Mouse (Mus musculus) limb, embryonic 15.5 days (tissue): ENCODE results near the gene Ntng1. TPM values are rescaled to one million over a fixed set of nuclear protein-coding genes. Genes with fewer than 3 reads are reported as not detected.

ENCODE experiments used
- ATAC-seq: fragments of 200-750 bp; cut with Nextera tagmentation; 2 replicates; pipeline ENCODE4 v1.8.0; 2017; ENCODE audit warnings: low read depth, moderate TSS enrichment; ENCODE audit not compliant: insufficient number of reproducible peaks, low FRiP score, low TSS enrichment
- H3K27ac ChIP-seq: fragments of 300-500 bp; sonication (generic); 2 replicates; pipeline ENCODE4 v1.5.1; 2015; ENCODE audit warnings: moderate library complexity, mild to moderate bottlenecking, inconsistent platforms
- H3K27me3 ChIP-seq: fragments of 300-500 bp; sonication (generic); 2 replicates; pipeline ENCODE4 v1.6.1; 2015; ENCODE audit warnings: inconsistent platforms
- H3K36me3 ChIP-seq: fragments of 300-500 bp; sonication (generic); 2 replicates; pipeline ENCODE4 v1.6.1; 2015; ENCODE audit warnings: inconsistent platforms
- H3K4me1 ChIP-seq: fragments of 300-500 bp; sonication (generic); 2 replicates; pipeline ENCODE4 v1.6.1; 2015; ENCODE audit warnings: inconsistent platforms
- H3K4me2 ChIP-seq: fragments of 300-500 bp; sonication (generic); 2 replicates; pipeline ENCODE4 v1.6.1; 2015; ENCODE audit warnings: mild to moderate bottlenecking, inconsistent platforms
- H3K4me3 ChIP-seq: fragments of 300-500 bp; sonication (generic); 2 replicates; pipeline ENCODE4 v1.5.1; 2015; ENCODE audit warnings: mild to moderate bottlenecking, inconsistent platforms
- H3K9ac ChIP-seq: fragments of 300-500 bp; sonication (generic); 2 replicates; pipeline ENCODE4 v1.6.1; 2015; ENCODE audit warnings: inconsistent platforms
- H3K9me3 ChIP-seq: fragments of 300-500 bp; sonication (generic); 2 replicates; pipeline ENCODE4 v1.6.1; 2016; ENCODE audit warnings: inconsistent platforms
- WGBS: fragments of 180-500 bp; shearing (Covaris S2); methylation state at CpG from one replicate; pipeline ENCODE4 v1.1.7; 2015; 5-methylcytosine and 5-hydroxymethylcytosine counted together
- polyA plus RNA-seq: library from polyadenylated mRNA; unstranded; fragments of >200 nt; fragmentation: Nextera tagmentation; extraction: Ambion mirVana; gene quantifications from 2 replicates; pipeline ENCODE4 v1.2.1, GENCODE M21; 2015

The Ntng1 gene
- polyA plus RNA-seq, 1 experiment from 2014 or later, result 6.5 TPM

DNA sequence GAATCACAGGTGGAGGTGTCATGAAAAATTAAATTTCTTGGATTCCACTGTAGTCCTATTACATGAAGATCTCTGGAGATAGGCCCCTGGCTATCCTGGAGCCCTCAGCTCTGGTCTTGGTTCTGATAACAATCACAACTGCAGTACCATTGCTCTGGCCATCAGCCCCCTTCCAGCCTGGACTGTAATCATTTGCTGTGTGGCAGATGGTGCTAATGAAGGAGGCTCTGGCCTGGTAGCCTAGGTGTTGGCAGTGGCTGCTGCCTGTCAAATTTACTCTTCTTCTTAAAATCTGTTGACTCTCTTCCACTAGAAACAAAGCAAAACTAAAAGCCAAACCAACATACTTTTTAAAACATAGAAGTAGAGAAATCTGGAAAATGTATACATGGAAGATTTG is 173.6 kb downstream of the Ntng1 start:
- H3K4me2 ChIP-seq, result no peak overlapping the region
- no peaks in the 10 kb centered on the region for H3K36me3 ChIP-seq
- no peak overlapping the region for H3K4me3 ChIP-seq
- H3K9ac ChIP-seq, result no peak overlapping the region
- H3K27me3 ChIP-seq, result no peaks in the 10 kb centered on the region
- no peaks in the 10 kb centered on the region for H3K9me3 ChIP-seq
- no peaks in the 10 kb centered on the region for H3K4me1 ChIP-seq
- no peak for ATAC-seq
- H3K27ac ChIP-seq, result no peak overlapping the region

GRCm38 (mm10) chr3:109962631-109963030 is 181.2 kb downstream of the Ntng1 start:
- H3K9ac ChIP-seq, result no peak overlapping the region
- H3K4me2 ChIP-seq, result no peak overlapping the region
- no peak for ATAC-seq
- no peak overlapping the region for H3K27ac ChIP-seq
- WGBS, result 84% methylated on average over 2 of the region's 2 CpGs
- H3K4me3 ChIP-seq, result no peak overlapping the region
- H3K4me1 ChIP-seq, result no peaks in the 10 kb centered on the region
- no peaks in the 10 kb centered on the region for H3K36me3 ChIP-seq
- H3K27me3 ChIP-seq, result no peaks in the 10 kb centered on the region
- no peaks in the 10 kb centered on the region for H3K9me3 ChIP-seq

DNA sequence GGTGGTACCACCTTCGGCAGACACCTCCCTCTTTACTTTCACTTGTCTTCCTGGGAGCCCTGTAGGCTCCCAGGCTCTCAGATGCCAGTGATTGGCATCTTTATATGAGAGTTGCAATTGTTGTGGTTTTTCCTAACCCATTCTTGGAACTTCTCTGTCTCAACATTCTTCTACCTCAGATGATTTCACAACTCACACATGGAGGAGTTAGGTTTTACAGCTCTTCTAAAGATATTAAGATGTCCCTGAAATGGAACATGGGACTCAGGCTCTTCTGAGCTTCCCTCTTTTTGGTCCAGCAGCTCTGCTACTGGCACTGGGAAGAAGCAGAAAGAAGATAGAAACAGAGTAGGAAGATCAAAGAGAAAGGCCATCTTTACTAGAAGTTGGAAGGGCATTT is 200.9 kb downstream of the Ntng1 start:
- H3K36me3 ChIP-seq, result no peaks in the 10 kb centered on the region
- no peak overlapping the region for H3K9ac ChIP-seq
- WGBS, result 84% methylated on average over 1 of the region's 1 CpGs
- no peak for ATAC-seq
- H3K4me1 ChIP-seq, result peaks cover 3% of the 10 kb centered on the region
- H3K27me3 ChIP-seq, result no peaks in the 10 kb centered on the region
- H3K4me3 ChIP-seq, result no peak overlapping the region
- H3K4me2 ChIP-seq, result no peak overlapping the region
- H3K9me3 ChIP-seq, result no peaks in the 10 kb centered on the region
- no peak overlapping the region for H3K27ac ChIP-seq

- WGBS, result 85% methylated on average over 2 of the region's 2 CpGs
- Histone ChIP-seq H3K4me3 (no peak overlapping the region), H3K9me3 (no peaks in the 10 kb centered on the region), H3K9ac (no peak overlapping the region), H3K4me2 (no peak overlapping the region), H3K27me3 (no peaks in the 10 kb centered on the region), H3K36me3 (no peaks in the 10 kb centered on the region), H3K27ac (no peak overlapping the region), H3K4me1 (peaks cover 12% of the 10 kb centered on the region)
- no peak for ATAC-seq
Observed at GRCm38 (mm10) chr3:109937634-109938033, 206.2 kb downstream of the Ntng1 start.

- Histone ChIP-seq H3K27me3 (no peaks in the 10 kb centered on the region), H3K4me3 (no peak overlapping the region), H3K27ac (no peak overlapping the region), H3K9me3 (no peaks in the 10 kb centered on the region), H3K9ac (no peak overlapping the region), H3K36me3 (no peaks in the 10 kb centered on the region), H3K4me2 (no peak overlapping the region), H3K4me1 (peaks cover 12% of the 10 kb centered on the region)
- WGBS, result 30% methylated on average over 3 of the region's 3 CpGs
- ATAC-seq, result peak; percentile 88
Observed at GRCm38 (mm10) chr3:109936275-109936674, 207.5 kb downstream of the Ntng1 start.

GRCm38 (mm10) chr3:109932261-109932660 is 211.6 kb downstream of the Ntng1 start:
- Histone ChIP-seq H3K27ac (no peak overlapping the region), H3K36me3 (no peaks in the 10 kb centered on the region), H3K9me3 (no peaks in the 10 kb centered on the region), H3K4me3 (no peak overlapping the region), H3K27me3 (no peaks in the 10 kb centered on the region), H3K9ac (no peak overlapping the region), H3K4me1 (peaks cover 7% of the 10 kb centered on the region), H3K4me2 (no peak overlapping the region)
- 60% methylated on average over 8 of the region's 8 CpGs for WGBS
- ATAC-seq, result 0 out of 2 replicates have a peak, but pooled peaks have one; percentile 38

GRCm38 (mm10) chr3:109931021-109931420 is 212.8 kb downstream of the Ntng1 start:
- no peaks in the 10 kb centered on the region for H3K9me3 ChIP-seq
- no peak overlapping the region for H3K27ac ChIP-seq
- H3K9ac ChIP-seq, result no peak overlapping the region
- no peak overlapping the region for H3K4me3 ChIP-seq
- H3K4me2 ChIP-seq, result no peak overlapping the region
- ATAC-seq, result no peak
- peaks cover 2% of the 10 kb centered on the region; the same call in 1 of the 2 replicates for H3K4me1 ChIP-seq
- no peaks in the 10 kb centered on the region for H3K27me3 ChIP-seq
- WGBS, result 66% methylated on average over 5 of the region's 5 CpGs
- no peaks in the 10 kb centered on the region for H3K36me3 ChIP-seq

GRCm38 (mm10) chr3:109923788-109924187 is 220.0 kb downstream of the Ntng1 start:
- Histone ChIP-seq H3K27ac (no peak overlapping the region), H3K27me3 (no peaks in the 10 kb centered on the region), H3K9me3 (no peaks in the 10 kb centered on the region), H3K4me1 (peaks cover 1% of the 10 kb centered on the region; the same call in 1 of the 2 replicates), H3K9ac (no peak overlapping the region), H3K4me2 (no peak overlapping the region), H3K36me3 (no peaks in the 10 kb centered on the region), H3K4me3 (no peak overlapping the region)
- ATAC-seq, result no peak
- WGBS, result 64% methylated on average over 4 of the region's 4 CpGs

- Histone ChIP-seq H3K27ac (no peak overlapping the region), H3K4me1 (peaks cover 8% of the 10 kb centered on the region; the same call in 1 of the 2 replicates), H3K4me3 (no peak overlapping the region)
Observed at GRCm38 (mm10) chr3:109918996-109919395, 224.8 kb downstream of the Ntng1 start.

GRCm38 (mm10) chr3:109917926-109918694 is 225.7 kb downstream of the Ntng1 start:
- H3K4me3 ChIP-seq, result no peak overlapping the region
- WGBS, result 63% methylated on average over 8 of the region's 8 CpGs
- ATAC-seq, result no peak

More at GRCm38 (mm10) chr3:109918996-109919395, 224.8 kb downstream of the Ntng1 start:
- 29% methylated on average over 3 of the region's 3 CpGs for WGBS
- no peaks in the 10 kb centered on the region for H3K36me3 ChIP-seq
- no peak for ATAC-seq
- H3K9me3 ChIP-seq, result no peaks in the 10 kb centered on the region
- no peak overlapping the region for H3K9ac ChIP-seq
- no peak overlapping the region for H3K4me2 ChIP-seq
- H3K27me3 ChIP-seq, result no peaks in the 10 kb centered on the region

DNA sequence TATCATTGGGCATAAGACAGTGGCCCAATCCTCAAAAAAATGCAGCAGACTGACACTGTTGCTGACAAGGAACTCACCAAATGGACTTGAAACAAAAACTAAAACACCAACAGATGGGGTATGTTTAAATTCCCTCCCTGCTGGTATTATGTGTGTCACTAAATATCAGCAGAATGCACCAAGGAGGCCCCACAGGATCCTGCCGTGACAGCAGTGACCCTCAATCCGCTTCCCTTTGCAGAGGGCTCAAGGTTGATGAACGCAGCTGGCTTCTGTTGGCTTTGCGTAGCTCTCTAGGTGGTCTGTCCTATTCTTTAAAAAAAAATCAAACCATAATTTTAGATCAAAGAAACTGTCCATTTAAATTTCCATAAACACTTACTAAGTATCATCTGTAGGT is 226.7 kb downstream of the Ntng1 start:
- Histone ChIP-seq H3K4me1 (peaks cover 8% of the 10 kb centered on the region; the same call in 1 of the 2 replicates), H3K27ac (no peak overlapping the region), H3K4me2 (no peak overlapping the region), H3K36me3 (no peaks in the 10 kb centered on the region), H3K27me3 (no peaks in the 10 kb centered on the region), H3K9me3 (no peaks in the 10 kb centered on the region), H3K9ac (no peak overlapping the region), H3K4me3 (no peak overlapping the region)
- ATAC-seq, result no peak
- WGBS, result 62% methylated on average over 4 of the region's 4 CpGs

More at GRCm38 (mm10) chr3:109917926-109918694, 225.7 kb downstream of the Ntng1 start:
- H3K27ac ChIP-seq, result no peak overlapping the region
- no peak overlapping the region for H3K4me2 ChIP-seq
- H3K9me3 ChIP-seq, result no peaks in the 10 kb centered on the region
- no peak overlapping the region for H3K9ac ChIP-seq
- no peaks in the 10 kb centered on the region for H3K36me3 ChIP-seq
- H3K27me3 ChIP-seq, result no peaks in the 10 kb centered on the region
- H3K4me1 ChIP-seq, result peaks cover 8% of the 10 kb centered on the region; the same call in 1 of the 2 replicates

- no peak overlapping the region for H3K4me2 ChIP-seq
- 86% methylated on average over 5 of the region's 5 CpGs for WGBS
Observed at GRCm38 (mm10) chr3:109914226-109914625, 229.6 kb downstream of the Ntng1 start.

More at GRCm38 (mm10) chr3:109914226-109914625, 229.6 kb downstream of the Ntng1 start:
- no peaks in the 10 kb centered on the region for H3K27me3 ChIP-seq
- no peak for ATAC-seq
- H3K9me3 ChIP-seq, result no peaks in the 10 kb centered on the region
- H3K36me3 ChIP-seq, result no peaks in the 10 kb centered on the region
- peaks cover 8% of the 10 kb centered on the region; the same call in 1 of the 2 replicates for H3K4me1 ChIP-seq
- H3K27ac ChIP-seq, result no peak overlapping the region
- no peak overlapping the region for H3K9ac ChIP-seq
- no peak overlapping the region for H3K4me3 ChIP-seq
